Mouse (Mus musculus): ENCODE measurements at regions not wholly inside any gene's neighbourhood (a gene's known extent, or its start where the extent isn't known, plus 50 kb on each side); places are given as distances from the start of the nearest gene placed in this dataset.
A peak's percentile ranks its signal among the peaks of the same experiment; 100 is the strongest.

- Histone ChIP-seq H3K36me3 (no peaks in the 10 kb centered on the region), H3K4me2 (replicated peaks) (no peak overlapping the region), H3K27me3 (no peaks in the 10 kb centered on the region), H3K4me3 (no peak overlapping the region), H3K4me1 (no peaks in the 10 kb centered on the region), H3K9me3 (replicated peaks) (no peaks in the 10 kb centered on the region), H3K9ac (no peak overlapping the region), H3K27ac (no peak overlapping the region)
- 81% methylated on average over 3 of the region's 3 CpGs for WGBS
- ATAC-seq (ENCODE audit: low FRiP score): no peak
Measured at GRCm38 (mm10) chr3:123972367-123972766, 281.7 kb upstream of the Ndst3 start.

GRCm38 (mm10) chr3:123973806-123974576 lies 283.3 kb upstream of the Ndst3 start:
- Histone ChIP-seq H3K4me2 (replicated peaks) (no peak overlapping the region), H3K4me3 (no peak overlapping the region), H3K4me1 (no peaks in the 10 kb centered on the region), H3K27ac (no peak overlapping the region), H3K36me3 (no peaks in the 10 kb centered on the region), H3K27me3 (no peaks in the 10 kb centered on the region), H3K9ac (no peak overlapping the region), H3K9me3 (replicated peaks) (no peaks in the 10 kb centered on the region)
- 75% methylated on average over 16 of the region's 16 CpGs for WGBS
- no peak for ATAC-seq (ENCODE audit: low FRiP score)

GRCm38 (mm10) chr3:123976475-123976874 lies 285.8 kb upstream of the Ndst3 start:
- H3K9me3 ChIP-seq (replicated peaks): no peaks in the 10 kb centered on the region

GRCm38 (mm10) chr3:123977168-123977567 lies 286.5 kb upstream of the Ndst3 start:
- H3K36me3 ChIP-seq: no peaks in the 10 kb centered on the region
- no peaks in the 10 kb centered on the region for H3K27me3 ChIP-seq
- H3K27ac ChIP-seq: no peak overlapping the region
- H3K4me2 ChIP-seq (replicated peaks): no peak overlapping the region
- no peak for ATAC-seq (ENCODE audit: low FRiP score)
- 86% methylated on average over 4 of the region's 4 CpGs for WGBS
- H3K4me1 ChIP-seq: no peaks in the 10 kb centered on the region
- H3K9ac ChIP-seq: no peak overlapping the region
- H3K4me3 ChIP-seq: no peak overlapping the region
- no peaks in the 10 kb centered on the region for H3K9me3 ChIP-seq (replicated peaks)

More at GRCm38 (mm10) chr3:123976475-123976874, 285.8 kb upstream of the Ndst3 start:
- Histone ChIP-seq H3K4me1 (no peaks in the 10 kb centered on the region), H3K27me3 (no peaks in the 10 kb centered on the region), H3K36me3 (no peaks in the 10 kb centered on the region), H3K9ac (no peak overlapping the region), H3K4me2 (replicated peaks) (no peak overlapping the region), H3K27ac (no peak overlapping the region), H3K4me3 (no peak overlapping the region)
- ATAC-seq (ENCODE audit: low FRiP score): no peak
- 81% methylated on average over 3 of the region's 3 CpGs for WGBS

GRCm38 (mm10) chr3:123983045-123983444 lies 292.4 kb upstream of the Ndst3 start:
- Histone ChIP-seq H3K4me3 (no peak overlapping the region), H3K9me3 (replicated peaks) (no peaks in the 10 kb centered on the region), H3K4me2 (replicated peaks) (no peak overlapping the region), H3K27me3 (no peaks in the 10 kb centered on the region), H3K27ac (no peak overlapping the region), H3K36me3 (no peaks in the 10 kb centered on the region), H3K9ac (no peak overlapping the region), H3K4me1 (no peaks in the 10 kb centered on the region)
- no peak for ATAC-seq (ENCODE audit: low FRiP score)

- H3K4me2 ChIP-seq (replicated peaks): no peak overlapping the region
- no peaks in the 10 kb centered on the region for H3K27me3 ChIP-seq
- H3K4me1 ChIP-seq: no peaks in the 10 kb centered on the region
- no peak overlapping the region for H3K27ac ChIP-seq
- no peaks in the 10 kb centered on the region for H3K36me3 ChIP-seq
- H3K9me3 ChIP-seq (replicated peaks): no peaks in the 10 kb centered on the region
- no peak overlapping the region for H3K9ac ChIP-seq
- WGBS: 67% methylated on average over 1 of the region's 1 CpGs
- no peak for ATAC-seq (ENCODE audit: low FRiP score)
- no peak overlapping the region for H3K4me3 ChIP-seq
Measured at GRCm38 (mm10) chr3:123983530-123983929, 292.9 kb upstream of the Ndst3 start.

- H3K27ac ChIP-seq: no peak overlapping the region
- no peak overlapping the region for H3K4me3 ChIP-seq
- H3K4me2 ChIP-seq (replicated peaks): no peak overlapping the region
- H3K9ac ChIP-seq: no peak overlapping the region
- no peaks in the 10 kb centered on the region for H3K9me3 ChIP-seq (replicated peaks)
- no peaks in the 10 kb centered on the region for H3K27me3 ChIP-seq
- no peaks in the 10 kb centered on the region for H3K4me1 ChIP-seq
- H3K36me3 ChIP-seq: no peaks in the 10 kb centered on the region
- ATAC-seq (ENCODE audit: low FRiP score): no peak
- WGBS: 66% methylated on average over 1 of the region's 1 CpGs
Measured at GRCm38 (mm10) chr3:123984028-123984427, 293.4 kb upstream of the Ndst3 start.

GRCm38 (mm10) chr3:123999957-124000616 lies 309.4 kb upstream of the Ndst3 start:
- WGBS: 86% methylated on average over 3 of the region's 3 CpGs
- H3K9me3 ChIP-seq (replicated peaks): no peaks in the 10 kb centered on the region
- no peaks in the 10 kb centered on the region for H3K4me1 ChIP-seq
- H3K4me3 ChIP-seq: no peak overlapping the region
- H3K9ac ChIP-seq: no peak overlapping the region
- no peak overlapping the region for H3K4me2 ChIP-seq (replicated peaks)
- ATAC-seq (ENCODE audit: low FRiP score): no peak
- no peak overlapping the region for H3K27ac ChIP-seq
- no peaks in the 10 kb centered on the region for H3K36me3 ChIP-seq
- no peaks in the 10 kb centered on the region for H3K27me3 ChIP-seq

GRCm38 (mm10) chr3:124000883-124001282 lies 310.2 kb upstream of the Ndst3 start:
- Histone ChIP-seq H3K27me3 (no peaks in the 10 kb centered on the region), H3K4me3 (no peak overlapping the region), H3K9me3 (replicated peaks) (no peaks in the 10 kb centered on the region), H3K27ac (no peak overlapping the region), H3K4me1 (no peaks in the 10 kb centered on the region), H3K36me3 (no peaks in the 10 kb centered on the region), H3K9ac (no peak overlapping the region), H3K4me2 (replicated peaks) (no peak overlapping the region)
- ATAC-seq (ENCODE audit: low FRiP score): no peak
- WGBS: 55% methylated on average over 1 of the region's 1 CpGs

- H3K4me3 ChIP-seq: no peak overlapping the region
- H3K9ac ChIP-seq: no peak overlapping the region
- no peaks in the 10 kb centered on the region for H3K4me1 ChIP-seq
- no peaks in the 10 kb centered on the region for H3K27me3 ChIP-seq
- ATAC-seq (ENCODE audit: low FRiP score): no peak
- no peak overlapping the region for H3K27ac ChIP-seq
- H3K36me3 ChIP-seq: no peaks in the 10 kb centered on the region
- 68% methylated on average over 1 of the region's 1 CpGs for WGBS
- no peak overlapping the region for H3K4me2 ChIP-seq (replicated peaks)
- H3K9me3 ChIP-seq (replicated peaks): no peaks in the 10 kb centered on the region
Measured at GRCm38 (mm10) chr3:124011685-124012084, 309.0 kb upstream of the Tram1l1 start.

GRCm38 (mm10) chr3:124018618-124019017 lies 302.0 kb upstream of the Tram1l1 start:
- Histone ChIP-seq H3K27me3 (no peaks in the 10 kb centered on the region), H3K9me3 (replicated peaks) (no peaks in the 10 kb centered on the region), H3K36me3 (no peaks in the 10 kb centered on the region), H3K9ac (no peak overlapping the region), H3K4me2 (replicated peaks) (no peak overlapping the region), H3K27ac (no peak overlapping the region), H3K4me3 (no peak overlapping the region), H3K4me1 (no peaks in the 10 kb centered on the region)
- ATAC-seq (ENCODE audit: low FRiP score): no peak
- WGBS: 96% methylated on average over 1 of the region's 1 CpGs

- H3K27me3 ChIP-seq: no peaks in the 10 kb centered on the region
- no peak overlapping the region for H3K4me2 ChIP-seq (replicated peaks)
- no peak for ATAC-seq (ENCODE audit: low FRiP score)
- no peaks in the 10 kb centered on the region for H3K9me3 ChIP-seq (replicated peaks)
- H3K36me3 ChIP-seq: no peaks in the 10 kb centered on the region
- no peak overlapping the region for H3K27ac ChIP-seq
- no peak overlapping the region for H3K4me3 ChIP-seq
- no peaks in the 10 kb centered on the region for H3K4me1 ChIP-seq
- H3K9ac ChIP-seq: no peak overlapping the region
- WGBS: 63% methylated on average over 4 of the region's 4 CpGs
Measured at GRCm38 (mm10) chr3:124026188-124026587, 294.5 kb upstream of the Tram1l1 start.

- Histone ChIP-seq H3K9me3 (replicated peaks) (no peaks in the 10 kb centered on the region), H3K27ac (peak overlapping the region; percentile 48; the same call in 1 of the 2 replicates), H3K36me3 (no peaks in the 10 kb centered on the region), H3K4me1 (peaks cover 2% of the 10 kb centered on the region; the same call in 1 of the 2 replicates), H3K4me3 (no peak overlapping the region), H3K9ac (no peak overlapping the region), H3K4me2 (replicated peaks) (no peak overlapping the region), H3K27me3 (no peaks in the 10 kb centered on the region)
- WGBS: 68% methylated on average over 3 of the region's 3 CpGs
- no peak for ATAC-seq (ENCODE audit: low FRiP score)
Measured at GRCm38 (mm10) chr3:124067061-124067460, 253.6 kb upstream of the Tram1l1 start.
